Mouse (Mus musculus) thymus, adult 2 months (tissue): ENCODE measurements around the gene Kcne4. TPM values are rescaled to one million over a fixed set of nuclear protein-coding genes. Genes with fewer than 3 reads are reported as not detected.

Experiments
- DNase-seq: peaks from one replicate; pipeline ENCODE4 v3.0.0; 2021
- H3K27ac ChIP-seq: fragments of 200-500 bp; 2 replicates; pipeline ENCODE4 v1.5.1; 2012; ENCODE audit warnings: low read length, control low read depth; ENCODE audit not compliant: control insufficient read depth, insufficient read depth
- H3K27me3 ChIP-seq: fragments of 200-500 bp; 2 replicates; pipeline ENCODE4 v1.6.1; 2012; ENCODE audit warnings: mild to moderate bottlenecking, low read length, moderate library complexity, mixed read lengths; ENCODE audit not compliant: control insufficient read depth, insufficient read depth
- H3K36me3 ChIP-seq: fragments of 200-500 bp; 2 replicates; pipeline ENCODE4 v1.6.1; 2012; ENCODE audit warnings: mild to moderate bottlenecking, low read length, moderate library complexity; ENCODE audit not compliant: control insufficient read depth, insufficient read depth
- H3K4me1 ChIP-seq: fragments of 200-500 bp; replicated peaks from 2 replicates; pipeline ENCODE4 v1.6.1; 2012; ENCODE audit warnings: low read length; ENCODE audit not compliant: control insufficient read depth, insufficient read depth
- H3K4me3 ChIP-seq: fragments of 200-500 bp; 2 replicates; pipeline ENCODE4 v1.5.1; 2012; ENCODE audit warnings: mild to moderate bottlenecking, low read length, control low read depth, moderate library complexity; ENCODE audit not compliant: control insufficient read depth, insufficient read depth
- CTCF ChIP-seq: fragments of 200-500 bp; IDR thresholded peaks from 2 replicates; pipeline ENCODE4 v1.5.1; 2012; ENCODE audit warnings: mild to moderate bottlenecking, control low read depth, low read length, moderate library complexity, borderline replicate concordance; ENCODE audit not compliant: control insufficient read depth, poor library complexity, insufficient read depth; ENCODE audit errors: extremely low read depth
- POLR2A ChIP-seq: fragments of 200-500 bp; IDR thresholded peaks from 2 replicates; pipeline ENCODE4 v1.6.1; 2012; ENCODE audit warnings: mild to moderate bottlenecking, low read length, control low read depth, moderate library complexity; ENCODE audit not compliant: control insufficient read depth, poor library complexity, insufficient read depth; ENCODE audit errors: extremely low read depth
- WGBS: fragments of 180-500 bp; shearing (Covaris S2); methylation state at CpG from one replicate; pipeline ENCODE4 v1.1.7; 2018; 5-methylcytosine and 5-hydroxymethylcytosine counted together
- polyA plus RNA-seq: library from polyadenylated mRNA; depleted of rRNA; stranded (reverse); fragments of >200 nt; gene quantifications from 2 replicates; pipeline ENCODE4 v1.2.3, GENCODE M21; 2012

Kcne4 gene
- polyA plus RNA-seq, 1 experiment, result 0.44 TPM

- Histone ChIP-seq H3K27me3 (no peaks in the 10 kb centered on the region), H3K36me3 (no peaks in the 10 kb centered on the region), H3K27ac (no peak overlapping the region), H3K4me3 (no peak overlapping the region), H3K4me1 (no peaks in the 10 kb centered on the region)
- DNase-seq, result no peak
- TF ChIP-seq CTCF (no peak), POLR2A (no peak)
- 84% methylated on average over 3 of the region's 3 CpGs for WGBS
Observed at GRCm38 (mm10) chr1:78838468-78838867, 21.9 kb downstream of the Kcne4 start.

GRCm38 (mm10) chr1:78840769-78841168 is 24.2 kb downstream of the Kcne4 start:
- Histone ChIP-seq H3K4me3 (no peak overlapping the region), H3K27me3 (no peaks in the 10 kb centered on the region), H3K36me3 (no peaks in the 10 kb centered on the region), H3K4me1 (no peaks in the 10 kb centered on the region), H3K27ac (no peak overlapping the region)
- TF ChIP-seq POLR2A (no peak), CTCF (no peak)
- WGBS, result 61% methylated on average over 2 of the region's 2 CpGs
- no peak for DNase-seq

- H3K36me3 ChIP-seq, result no peaks in the 10 kb centered on the region
- no peak overlapping the region for H3K4me3 ChIP-seq
- no peak for DNase-seq
- TF ChIP-seq CTCF, result no peak
- no peak for TF ChIP-seq POLR2A
- H3K4me1 ChIP-seq, result no peaks in the 10 kb centered on the region
- no peaks in the 10 kb centered on the region for H3K27me3 ChIP-seq
- H3K27ac ChIP-seq, result no peak overlapping the region
- 98% methylated on average over 1 of the region's 1 CpGs for WGBS
Observed at GRCm38 (mm10) chr1:78845661-78846060, 29.1 kb downstream of the Kcne4 start.

GRCm38 (mm10) chr1:78846471-78846870 is 29.9 kb downstream of the Kcne4 start:
- H3K36me3 ChIP-seq, result no peaks in the 10 kb centered on the region
- no peak overlapping the region for H3K27ac ChIP-seq
- TF ChIP-seq CTCF (no peak), POLR2A (no peak)
- no peak overlapping the region for H3K4me3 ChIP-seq
- H3K27me3 ChIP-seq, result no peaks in the 10 kb centered on the region
- WGBS, result 56% methylated on average over 2 of the region's 2 CpGs
- DNase-seq, result no peak
- no peaks in the 10 kb centered on the region for H3K4me1 ChIP-seq

GRCm38 (mm10) chr1:78852408-78853093 is 36.0 kb downstream of the Kcne4 start:
- H3K4me1 ChIP-seq, result no peaks in the 10 kb centered on the region
- TF ChIP-seq POLR2A (no peak), CTCF (no peak)
- H3K27me3 ChIP-seq, result no peaks in the 10 kb centered on the region
- DNase-seq, result no peak
- no peak overlapping the region for H3K4me3 ChIP-seq
- H3K27ac ChIP-seq, result no peak overlapping the region
- H3K36me3 ChIP-seq, result no peaks in the 10 kb centered on the region
- 87% methylated on average over 17 of the region's 17 CpGs for WGBS

- no peak for TF ChIP-seq POLR2A
- TF ChIP-seq CTCF, result no peak
Observed at GRCm38 (mm10) chr1:78853094-78853445, 36.5 kb downstream of the Kcne4 start.

GRCm38 (mm10) chr1:78854306-78854705 is 37.7 kb downstream of the Kcne4 start:
- Histone ChIP-seq H3K4me1 (no peaks in the 10 kb centered on the region), H3K4me3 (no peak overlapping the region), H3K27me3 (no peaks in the 10 kb centered on the region), H3K27ac (no peak overlapping the region), H3K36me3 (no peaks in the 10 kb centered on the region)
- TF ChIP-seq CTCF, result no peak
- no peak for DNase-seq
- WGBS, result 63% methylated on average over 1 of the region's 1 CpGs

More at GRCm38 (mm10) chr1:78853094-78853445, 36.5 kb downstream of the Kcne4 start:
- DNase-seq, result no peak
- no peaks in the 10 kb centered on the region for H3K36me3 ChIP-seq
- WGBS, result 94% methylated on average over 3 of the region's 3 CpGs
- no peaks in the 10 kb centered on the region for H3K4me1 ChIP-seq
- no peak overlapping the region for H3K27ac ChIP-seq
- H3K27me3 ChIP-seq, result no peaks in the 10 kb centered on the region
- H3K4me3 ChIP-seq, result no peak overlapping the region
